Mouse (Mus musculus) megakaryocyte, embryonic 14.5 days (primary cell): Measurements from ENCODE around the gene Grn.

Source experiments
- FLI1 ChIP-seq: IDR thresholded peaks from 2 replicates; pipeline ENCODE4 v1.6.1; 2012; ENCODE audit warnings: low read length, inconsistent platforms, mixed read lengths
- GATA1 ChIP-seq: IDR thresholded peaks from 3 replicates; pipeline ENCODE4 v1.6.1; 2012; ENCODE audit warnings: mixed read lengths, low read length, inconsistent platforms, borderline replicate concordance

DNA sequence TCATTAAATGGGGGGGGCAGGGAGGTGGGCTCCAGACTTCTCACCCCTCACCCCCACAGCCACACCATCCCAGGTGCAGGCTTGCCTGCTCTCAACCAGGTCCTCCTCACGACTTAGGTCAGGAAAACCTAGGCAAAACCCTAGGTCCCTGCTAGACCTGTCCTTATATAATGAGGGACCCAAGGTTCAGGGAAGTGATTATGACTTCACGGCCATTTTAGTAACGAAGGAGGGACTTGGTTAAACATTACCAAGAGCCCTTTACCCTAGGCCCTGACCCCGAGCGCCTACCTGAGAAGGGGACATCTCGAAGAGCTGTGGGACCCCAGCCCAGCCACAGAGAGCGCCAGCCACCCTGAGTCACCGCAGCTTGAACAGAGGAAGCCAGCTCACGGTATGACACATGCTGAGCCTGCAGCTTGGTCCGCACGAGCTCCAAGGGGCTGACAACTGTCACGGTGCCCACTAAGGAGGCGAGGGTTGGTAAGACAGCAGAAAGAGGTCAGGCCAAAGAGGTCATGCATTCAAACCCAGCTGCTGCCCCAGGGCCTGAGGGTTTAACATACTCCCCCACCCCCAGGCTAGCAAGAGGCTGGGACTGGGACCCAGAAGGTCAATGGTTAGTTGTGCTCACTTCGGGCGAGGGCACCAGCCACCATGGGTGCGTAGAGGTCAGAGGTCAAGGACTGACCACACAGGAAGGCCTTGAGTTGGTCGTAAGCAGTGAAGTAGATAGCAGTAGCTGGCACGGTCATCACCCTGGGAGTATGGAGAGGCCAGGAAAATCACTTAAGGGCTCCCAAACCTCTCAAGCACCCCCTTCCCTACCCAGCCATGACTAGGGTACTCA is 25.7 kb upstream of the Grn start:
- TF ChIP-seq GATA1: no peak
- TF ChIP-seq FLI1: no peak
